Mouse (Mus musculus) kidney, embryonic 14.5 days (tissue): ENCODE measurements at regions not wholly inside any gene's neighbourhood (a gene's known extent, or its start where the extent isn't known, plus 50 kb on each side); places are given as distances from the start of the nearest gene placed in this dataset.

ENCODE experiments used
- ATAC-seq: fragments of 200-750 bp; cut with Nextera tagmentation; 2 replicates; pipeline ENCODE4 v1.8.0; 2017; ENCODE audit warnings: moderate number of reproducible peaks, mild to moderate bottlenecking, moderate TSS enrichment, moderate library complexity; ENCODE audit not compliant: low FRiP score, low TSS enrichment
- H3K27ac ChIP-seq: fragments of 300-500 bp; sonication (generic); 2 replicates; pipeline ENCODE4 v1.5.1; 2014; ENCODE audit warnings: low read depth, mild to moderate bottlenecking, low read length, moderate library complexity, mixed read lengths
- H3K27me3 ChIP-seq: fragments of 300-500 bp; sonication (generic); 2 replicates; pipeline ENCODE4 v1.6.1; 2014; ENCODE audit warnings: mild to moderate bottlenecking, low read length; ENCODE audit not compliant: control insufficient read depth, insufficient read depth
- H3K36me3 ChIP-seq: fragments of 300-500 bp; sonication (generic); 2 replicates; pipeline ENCODE4 v1.6.1; 2014; ENCODE audit warnings: low read length, mixed read lengths; ENCODE audit not compliant: control insufficient read depth, insufficient read depth
- H3K4me1 ChIP-seq: fragments of 300-500 bp; sonication (generic); 2 replicates; pipeline ENCODE4 v1.6.1; 2014; ENCODE audit warnings: low read length, mixed read lengths; ENCODE audit not compliant: control insufficient read depth, insufficient read depth
- H3K4me2 ChIP-seq: fragments of 300-500 bp; sonication (generic); replicated peaks from 2 replicates; pipeline ENCODE4 v1.6.1; 2014; ENCODE audit warnings: low read depth, mild to moderate bottlenecking, low read length
- H3K4me3 ChIP-seq: fragments of 300-500 bp; sonication (generic); 2 replicates; pipeline ENCODE4 v1.5.1; 2014; ENCODE audit warnings: mild to moderate bottlenecking, low read length
- H3K9ac ChIP-seq: fragments of 300-500 bp; sonication (generic); 2 replicates; pipeline ENCODE4 v1.6.1; 2014; ENCODE audit warnings: low read depth, mild to moderate bottlenecking, low read length, moderate library complexity
- H3K9me3 ChIP-seq: fragments of 300-500 bp; sonication (generic); 2 replicates; pipeline ENCODE4 v1.6.1; 2016; ENCODE audit warnings: low read length; ENCODE audit not compliant: control insufficient read depth
- WGBS: fragments of 180-500 bp; shearing (Covaris S2); extraction: QIAGEN DNeasy Blood & Tissue Kit; methylation state at CpG from one replicate; pipeline ENCODE4 v1.1.7; 2014; 5-methylcytosine and 5-hydroxymethylcytosine counted together

DNA sequence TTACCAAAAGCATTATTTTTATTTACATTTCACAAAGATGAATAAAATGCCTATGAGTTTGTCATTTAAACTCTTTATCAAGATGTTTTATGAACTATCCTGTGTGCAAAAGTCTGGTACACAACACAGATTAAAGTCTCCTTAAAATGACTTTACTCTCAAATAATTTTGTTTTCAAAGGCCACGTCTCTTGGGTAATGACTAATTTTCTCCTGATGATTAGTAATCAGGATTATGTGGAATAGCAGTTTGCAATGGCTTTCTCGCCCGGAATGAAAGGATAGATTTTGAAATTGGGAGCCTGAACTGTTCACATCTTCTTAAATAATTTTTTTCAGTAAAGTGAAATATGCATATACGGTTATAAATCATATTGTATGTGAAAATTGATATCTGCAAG, 225.8 kb upstream of the Adamts5 start:
- Histone ChIP-seq H3K4me3 (no peak overlapping the region), H3K9ac (no peak overlapping the region), H3K4me1 (no peaks in the 10 kb centered on the region), H3K27ac (no peak overlapping the region), H3K9me3 (no peaks in the 10 kb centered on the region), H3K27me3 (no peaks in the 10 kb centered on the region), H3K4me2 (no peak overlapping the region), H3K36me3 (no peaks in the 10 kb centered on the region)
- WGBS: 89% methylated on average over 4 of the region's 4 CpGs
- no peak for ATAC-seq

DNA sequence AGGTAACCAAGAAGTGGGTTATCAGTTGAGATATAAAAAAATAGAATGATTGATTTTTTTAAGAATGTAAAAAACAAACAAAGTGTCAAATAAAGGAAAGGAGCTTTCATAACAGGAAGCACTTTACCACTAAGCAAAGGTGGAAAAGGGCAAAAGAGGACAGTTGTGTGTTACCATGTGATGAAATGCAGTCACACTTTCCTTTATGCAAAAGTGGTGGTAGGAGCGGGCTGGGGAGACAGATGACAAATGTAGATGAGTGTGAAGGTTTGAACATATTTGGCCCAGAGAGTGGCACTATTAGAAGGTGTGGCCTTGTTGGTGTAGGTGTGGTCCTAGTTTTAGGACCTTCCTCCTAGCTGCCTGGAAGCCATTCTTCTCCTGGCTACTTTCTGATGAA, 222.6 kb upstream of the Adamts5 start:
- no peak overlapping the region for H3K27ac ChIP-seq
- 89% methylated on average over 1 of the region's 1 CpGs for WGBS
- no peak overlapping the region for H3K4me2 ChIP-seq
- H3K36me3 ChIP-seq: no peaks in the 10 kb centered on the region
- H3K9ac ChIP-seq: no peak overlapping the region
- no peak for ATAC-seq
- no peaks in the 10 kb centered on the region for H3K9me3 ChIP-seq
- no peaks in the 10 kb centered on the region for H3K27me3 ChIP-seq
- H3K4me3 ChIP-seq: no peak overlapping the region
- no peaks in the 10 kb centered on the region for H3K4me1 ChIP-seq

DNA sequence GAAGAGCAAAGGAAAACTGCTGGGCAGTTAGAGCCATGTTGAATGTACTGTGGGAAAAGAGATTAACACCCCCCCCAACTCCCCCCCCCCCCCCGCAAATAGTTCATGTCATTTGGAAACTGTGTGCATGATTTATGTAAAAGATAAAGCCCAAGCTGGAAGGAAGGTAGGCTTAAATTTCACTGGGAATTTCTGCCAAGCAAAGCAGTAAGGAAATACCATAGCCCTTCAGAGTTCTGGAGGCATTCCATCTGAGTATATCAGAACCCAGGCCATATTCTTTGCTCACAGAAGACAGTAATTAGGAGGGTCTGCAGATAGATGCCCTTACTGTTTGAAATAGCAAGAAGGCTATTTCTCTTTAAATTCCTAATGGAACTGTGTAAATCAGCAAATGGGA, 221.3 kb upstream of the Adamts5 start:
- ATAC-seq: peak; percentile 55; the same call in 1 of the 2 replicates
- Histone ChIP-seq H3K9ac (no peak overlapping the region), H3K27ac (no peak overlapping the region), H3K4me2 (no peak overlapping the region), H3K36me3 (no peaks in the 10 kb centered on the region), H3K4me3 (no peak overlapping the region), H3K27me3 (no peaks in the 10 kb centered on the region), H3K4me1 (no peaks in the 10 kb centered on the region), H3K9me3 (no peaks in the 10 kb centered on the region)
- WGBS: 29% methylated on average over 1 of the region's 1 CpGs

DNA sequence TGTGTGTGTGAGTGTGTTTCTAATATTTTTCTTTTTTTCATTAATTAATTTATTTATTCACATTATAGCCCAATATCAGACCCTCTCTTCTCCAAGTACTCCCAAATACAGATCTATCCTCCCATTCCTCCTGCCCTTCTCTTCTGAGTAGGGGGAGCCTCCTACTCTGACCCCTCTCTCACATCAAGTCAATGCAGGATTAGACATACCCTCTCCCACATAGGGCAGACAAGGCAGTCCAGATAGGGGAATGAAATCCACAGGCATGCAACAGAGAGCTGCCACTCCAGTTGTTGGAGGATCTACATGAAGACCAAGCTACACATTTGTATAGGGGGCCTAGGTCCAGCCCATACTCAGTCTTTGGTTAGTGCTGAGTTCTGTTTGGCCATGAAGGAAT, 216.3 kb upstream of the Adamts5 start:
- Histone ChIP-seq H3K9ac (no peak overlapping the region), H3K36me3 (no peaks in the 10 kb centered on the region), H3K4me3 (no peak overlapping the region), H3K27ac (no peak overlapping the region), H3K27me3 (no peaks in the 10 kb centered on the region), H3K9me3 (no peaks in the 10 kb centered on the region), H3K4me2 (no peak overlapping the region), H3K4me1 (no peaks in the 10 kb centered on the region)
- no peak for ATAC-seq

DNA sequence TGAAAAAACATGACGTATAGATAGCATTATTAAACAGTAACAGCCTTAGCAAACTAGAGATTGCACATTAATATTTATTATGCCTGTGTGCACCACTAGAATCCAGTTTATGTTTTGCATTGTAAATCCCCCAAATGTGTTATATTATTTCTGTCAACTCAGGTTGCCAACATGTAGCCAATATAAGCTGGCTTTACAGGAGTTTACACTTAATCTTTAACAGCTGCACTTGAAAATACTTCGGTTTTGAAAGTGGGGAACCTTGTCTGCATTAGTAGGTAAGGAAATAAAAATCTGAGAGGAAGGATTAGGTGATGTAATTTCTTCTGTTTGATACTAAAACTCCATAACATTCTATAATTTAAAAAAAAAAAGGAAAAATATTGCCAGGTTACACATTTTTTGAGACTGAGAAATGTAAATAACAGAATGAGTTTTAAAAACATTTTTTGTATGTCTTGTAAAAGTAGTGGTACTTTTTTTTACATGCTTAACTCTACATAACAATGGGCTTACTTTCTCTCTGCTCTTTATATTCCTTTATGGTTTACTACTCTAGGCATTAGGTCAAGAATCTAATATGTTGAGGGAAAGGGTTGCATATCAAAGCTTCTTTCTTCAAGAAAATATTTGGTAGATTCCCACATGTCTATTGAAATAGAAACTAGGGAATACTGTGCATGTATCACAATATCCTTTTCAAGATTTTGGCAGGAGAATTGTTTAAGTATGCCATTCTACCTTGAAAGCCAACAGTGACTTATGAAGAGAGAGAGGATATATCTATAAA, 214.2 kb upstream of the Adamts5 start:
- Histone ChIP-seq H3K4me1 (no peaks in the 10 kb centered on the region), H3K4me3 (no peak overlapping the region), H3K9me3 (no peaks in the 10 kb centered on the region), H3K36me3 (no peaks in the 10 kb centered on the region), H3K9ac (no peak overlapping the region), H3K27me3 (no peaks in the 10 kb centered on the region), H3K27ac (no peak overlapping the region), H3K4me2 (no peak overlapping the region)
- ATAC-seq: no peak
- 82% methylated on average over 2 of the region's 2 CpGs for WGBS

DNA sequence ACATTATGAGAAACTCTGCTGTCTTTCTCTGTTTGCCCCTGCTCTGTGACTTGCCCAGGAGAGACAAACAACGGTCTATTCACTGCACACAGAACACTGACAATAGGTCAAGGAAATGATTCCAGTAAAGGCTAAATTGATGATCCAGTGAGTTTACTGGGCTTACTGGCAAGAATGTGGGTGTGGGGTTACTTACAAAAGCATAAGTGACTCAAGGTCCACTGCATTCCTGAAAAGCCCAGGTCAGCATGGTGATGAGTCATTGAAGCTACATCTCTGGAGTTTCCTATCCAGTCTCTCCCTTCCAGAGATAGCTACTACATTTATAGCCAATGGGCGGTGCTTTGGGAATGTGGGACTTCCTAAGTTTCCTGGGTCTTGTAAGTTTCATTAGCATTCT, 192.8 kb upstream of the Adamts5 start:
- Histone ChIP-seq H3K9ac (no peak overlapping the region), H3K27ac (no peak overlapping the region), H3K36me3 (no peaks in the 10 kb centered on the region), H3K4me2 (no peak overlapping the region), H3K9me3 (peaks cover 3% of the 10 kb centered on the region), H3K27me3 (no peaks in the 10 kb centered on the region), H3K4me1 (no peaks in the 10 kb centered on the region), H3K4me3 (no peak overlapping the region)
- WGBS: 91% methylated on average over 2 of the region's 2 CpGs
- no peak for ATAC-seq

DNA sequence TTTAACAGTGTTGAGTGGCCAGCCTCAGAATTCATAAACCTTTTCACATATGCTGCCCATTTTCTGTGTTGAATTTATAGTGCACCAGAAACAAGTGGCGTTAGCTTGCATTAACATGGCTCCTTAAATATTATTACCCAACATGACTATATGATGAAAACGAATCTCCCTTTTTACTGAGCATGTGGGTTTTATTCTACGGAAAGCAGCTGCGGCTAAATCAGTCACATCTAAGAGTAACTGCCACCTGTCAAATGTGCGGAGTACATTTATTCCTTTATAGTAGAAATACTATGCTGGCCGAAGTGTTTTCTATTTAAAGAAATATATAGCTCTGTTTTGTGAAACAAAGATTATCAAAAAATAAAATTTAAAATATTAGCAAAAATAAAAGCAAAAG, 188.5 kb upstream of the Adamts5 start:
- Histone ChIP-seq H3K27me3 (no peaks in the 10 kb centered on the region), H3K9me3 (no peaks in the 10 kb centered on the region), H3K9ac (no peak overlapping the region), H3K4me2 (no peak overlapping the region), H3K4me3 (no peak overlapping the region), H3K36me3 (no peaks in the 10 kb centered on the region), H3K4me1 (no peaks in the 10 kb centered on the region), H3K27ac (no peak overlapping the region)
- WGBS: 89% methylated on average over 6 of the region's 6 CpGs
- no peak for ATAC-seq

DNA sequence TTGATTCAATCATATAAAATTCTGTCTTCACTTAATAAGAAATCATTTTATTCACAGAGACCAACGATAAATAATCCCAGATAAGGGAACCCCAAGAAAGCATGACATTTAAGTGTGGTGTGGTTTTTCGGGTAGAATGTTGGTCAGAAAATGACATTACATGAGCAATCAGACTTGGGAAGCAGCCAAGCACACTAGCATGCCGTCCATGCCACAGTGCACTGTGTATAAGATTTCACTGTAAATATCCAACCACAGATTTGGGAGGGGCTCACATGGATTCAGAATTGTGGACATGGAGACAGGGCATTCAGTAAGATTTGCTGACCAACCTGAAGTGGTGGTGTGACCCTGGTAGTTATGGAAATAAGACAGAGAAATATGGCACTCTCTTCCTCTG, 185.8 kb upstream of the Adamts5 start:
- ATAC-seq: no peak
- no peaks in the 10 kb centered on the region for H3K36me3 ChIP-seq
- 77% methylated on average over 3 of the region's 3 CpGs for WGBS

DNA sequence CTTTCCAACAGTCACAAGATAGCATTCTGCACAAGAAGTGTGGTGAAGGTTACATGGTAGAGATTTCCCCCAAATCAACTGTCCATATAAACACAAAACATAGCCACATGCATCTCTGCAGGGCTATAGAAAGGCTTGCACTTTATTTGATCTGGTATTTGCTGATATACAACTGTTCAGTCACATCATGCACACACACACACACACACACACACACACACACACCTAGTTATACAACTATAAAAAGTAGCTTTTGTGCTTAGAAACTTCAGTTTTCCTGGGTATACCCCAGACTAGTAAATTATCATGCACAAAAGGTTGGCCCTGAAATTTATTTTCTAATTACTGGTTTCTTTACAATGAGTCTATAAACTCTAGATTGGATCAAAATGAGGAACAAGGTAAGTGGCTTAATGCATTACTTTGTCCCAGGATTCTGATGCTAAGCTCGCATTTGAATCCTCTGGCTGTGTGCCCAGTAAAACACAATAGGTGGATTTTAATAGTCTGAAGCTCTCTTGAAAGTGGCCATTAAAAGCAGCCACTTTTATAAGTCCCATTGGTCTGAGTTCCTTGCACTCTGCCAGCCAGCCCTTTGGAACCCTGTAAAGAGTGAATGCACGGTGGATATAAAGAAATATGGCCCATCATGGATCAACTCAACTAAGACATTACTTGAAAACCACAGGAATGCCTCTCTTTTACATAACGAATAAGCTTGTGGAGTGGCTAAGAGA, 166.2 kb upstream of the Adamts5 start:
- WGBS: 51% methylated on average over 3 of the region's 3 CpGs
- no peaks in the 10 kb centered on the region for H3K36me3 ChIP-seq
- no peak overlapping the region for H3K4me2 ChIP-seq
- no peaks in the 10 kb centered on the region for H3K27me3 ChIP-seq
- ATAC-seq: no peak
- H3K27ac ChIP-seq: no peak overlapping the region
- H3K9ac ChIP-seq: no peak overlapping the region
- no peaks in the 10 kb centered on the region for H3K4me1 ChIP-seq
- H3K4me3 ChIP-seq: no peak overlapping the region
- H3K9me3 ChIP-seq: no peaks in the 10 kb centered on the region

More for the DNA sequence above, 185.8 kb upstream of the Adamts5 start:
- Histone ChIP-seq H3K4me1 (no peaks in the 10 kb centered on the region), H3K4me2 (no peak overlapping the region), H3K4me3 (no peak overlapping the region), H3K9me3 (no peaks in the 10 kb centered on the region), H3K27ac (no peak overlapping the region), H3K9ac (no peak overlapping the region), H3K27me3 (no peaks in the 10 kb centered on the region)
